Mouse (Mus musculus): ENCODE results near the gene Slc36a2. TPM values are rescaled to one million over a fixed set of nuclear protein-coding genes. Genes with fewer than 3 reads are reported as not detected.

Gene Slc36a2
- total and polyA plus RNA-seq, 3 experiments, result 0.04 to 0.17 TPM; not detected in 1

DNA sequence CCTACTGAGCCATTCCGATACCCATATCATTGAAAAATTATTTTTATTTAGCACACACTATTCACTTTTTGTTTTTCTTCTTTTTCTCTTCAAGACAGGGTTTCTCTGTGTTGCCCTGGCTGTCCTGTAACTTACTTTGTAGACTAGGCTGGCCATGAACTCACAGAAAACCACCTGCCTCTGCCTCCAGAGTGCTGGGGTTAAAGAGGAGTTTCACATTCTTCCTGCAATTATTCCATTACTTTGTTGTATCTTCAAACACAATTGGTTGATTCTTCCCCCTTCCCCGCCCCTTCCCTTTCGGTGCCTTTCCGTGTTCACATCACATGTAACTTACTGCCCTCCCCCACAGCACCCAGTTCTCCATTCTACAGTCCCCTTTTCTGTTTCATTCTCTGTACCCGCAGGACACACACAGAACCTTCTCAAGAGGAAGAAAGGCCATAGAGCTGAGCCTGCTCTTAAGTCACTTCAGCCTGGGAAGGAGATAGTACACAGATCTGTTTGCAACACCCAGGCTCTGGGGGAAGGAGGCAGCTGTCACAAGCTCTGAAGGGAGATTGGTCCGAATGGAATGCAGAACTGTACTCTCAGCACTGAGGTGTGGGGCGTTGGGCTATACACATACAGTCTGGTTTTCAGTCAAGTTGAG is 71.5 kb downstream of the Slc36a2 start:
- Histone ChIP-seq H3K9me3 (replicated peaks; ENCODE audit: low read length) (no peaks in the 10 kb centered on the region), H3K4me2 (ENCODE audit: insufficient read depth, low read depth, poor library complexity, severe bottlenecking) (peak overlapping the region; percentile 48), H3K79me2 (replicated peaks; ENCODE audit: control insufficient read depth, extremely low read depth, insufficient read depth, poor library complexity, severe bottlenecking) (no peaks in the 10 kb centered on the region), H3K36me3 (replicated peaks in 1 of 2; ENCODE audit: control insufficient read depth in 1 of 2, insufficient read depth in 1 of 2, low read length in 1 of 2) (peaks cover 15 to 28% of the 10 kb centered on the region in 2 experiments), H3K4me1 (ENCODE audit: control insufficient read depth in 1 of 2, insufficient read depth in 2 of 2) (peaks cover 10 to 33% of the 10 kb centered on the region in 2 experiments), H3K4me3 (replicated peaks in 1 of 3; ENCODE audit: low read depth in 2 of 3, low read length in 2 of 3, poor library complexity in 1 of 3) (peak overlapping the region in 1 of 3 experiments; percentile 19), H3K9ac (ENCODE audit: insufficient read depth, low read depth) (peak overlapping the region; percentile 27; the same call in 1 of the 2 replicates), H3K27ac (ENCODE audit: insufficient read depth, low read depth) (peak overlapping the region; percentile 58), H3K27me3 (replicated peaks) (no peaks in the 10 kb centered on the region)
- TF ChIP-seq ELF1 (IDR thresholded peaks at IDR 0.05; ENCODE audit: low read depth, low read length), result peak; percentile 73
- TF ChIP-seq KAT2A (IDR thresholded peaks at IDR 0.05; ENCODE audit: insufficient replicate concordance, low read length), result 0 out of 2 replicates have a peak, but pooled peaks have one; percentile 34
- no peak; the same call in 1 of the 2 replicates for TF ChIP-seq MEF2A (IDR thresholded peaks at IDR 0.05; ENCODE audit: borderline replicate concordance, low read depth, low read length)
- TF ChIP-seq NELFE (IDR thresholded peaks at IDR 0.05; ENCODE audit: low read depth, low read length), result peak; percentile 77
- no peak for TF ChIP-seq MAFK (IDR thresholded peaks at IDR 0.05; ENCODE audit: insufficient replicate concordance, low read length)
- TF ChIP-seq ETS1 (conservative IDR thresholded peaks at IDR 0.05; ENCODE audit: low read depth, low read length), result peak; percentile 51; the same call in 1 of the 2 replicates
- no peak for TF ChIP-seq ZNF384 (IDR thresholded peaks at IDR 0.05; ENCODE audit: low read depth, low read length)
- peak; percentile 87 for TF ChIP-seq IRF4 (IDR thresholded peaks at IDR 0.05; ENCODE audit: low read depth, low read length)
- TF ChIP-seq CHD1 (IDR thresholded peaks at IDR 0.05; ENCODE audit: low read depth, low read length), result 0 out of 2 replicates have a peak, but pooled peaks have one; percentile 65
- TF ChIP-seq SIN3A (IDR thresholded peaks at IDR 0.05; ENCODE audit: low read length), result peak; percentile 81; the same call in 1 of the 2 replicates
- TF ChIP-seq POLR2A (IDR thresholded peaks at IDR 0.05; ENCODE audit: low read depth, low read length), result peak; percentile 75
- peak; percentile 65; the same call in 1 of the 2 replicates for TF ChIP-seq HCFC1 (IDR thresholded peaks at IDR 0.05; ENCODE audit: low read depth, low read length)
- peak; percentile 7; the same call in 1 of the 2 replicates for TF ChIP-seq NRF1 (IDR thresholded peaks at IDR 0.05; ENCODE audit: low read depth, low read length)
- peak; percentile 21; the same call in 1 of the 2 replicates for TF ChIP-seq USF1 (IDR thresholded peaks at IDR 0.05; ENCODE audit: low read depth, low read length)
- peak; percentile 43; the same call in 1 of the 2 replicates for TF ChIP-seq EP300 (IDR thresholded peaks at IDR 0.05; ENCODE audit: low read length)
- TF ChIP-seq MAX (IDR thresholded peaks at IDR 0.05; ENCODE audit: low read length), result peak; percentile 81
- TF ChIP-seq MXI1 (IDR thresholded peaks at IDR 0.05; ENCODE audit: low read depth, low read length), result peak; percentile 74; the same call in 1 of the 2 replicates
- TF ChIP-seq BHLHE40 (IDR thresholded peaks at IDR 0.05; ENCODE audit: low read depth, low read length), result peak; percentile 29; the same call in 1 of the 2 replicates
- 0 out of 2 replicates have a peak, but pooled peaks have one; percentile 17 for TF ChIP-seq E2F4 (IDR thresholded peaks at IDR 0.05; ENCODE audit: insufficient replicate concordance, low read depth, low read length)
- no peak; the same call in 1 of the 2 replicates for TF ChIP-seq SMC3 (IDR thresholded peaks at IDR 0.05; ENCODE audit: low read depth, low read length)
- TF ChIP-seq RAD21 (IDR thresholded peaks at IDR 0.05; ENCODE audit: low read depth, low read length), result no peak; the same call in 1 of the 2 replicates
- no peak for TF ChIP-seq JUND (conservative IDR thresholded peaks at IDR 0.05; ENCODE audit: low read depth, low read length)
- 0 out of 2 replicates have a peak, but pooled peaks have one; percentile 37 for TF ChIP-seq RCOR1 (conservative IDR thresholded peaks at IDR 0.05; ENCODE audit: low read depth, low read length)
- TF ChIP-seq TBP (conservative IDR thresholded peaks at IDR 0.05; ENCODE audit: low read depth, low read length), result no peak; the same call in none of the 2 replicates
- no peak for TF ChIP-seq PAX5 (IDR thresholded peaks at IDR 0.05; ENCODE audit: low read length)
- TF ChIP-seq ZMIZ1 (IDR thresholded peaks at IDR 0.05; ENCODE audit: low read depth, low read length), result peak; percentile 59; the same call in 1 of the 2 replicates
- TF ChIP-seq CTCF (conservative IDR thresholded peaks at IDR 0.05 in 1 of 2, IDR thresholded peaks at IDR 0.05 in 1 of 2; ENCODE audit: low read depth in 2 of 2, low read length in 2 of 2), result no peak
- TF ChIP-seq MAZ (IDR thresholded peaks at IDR 0.05; ENCODE audit: low read depth, low read length), result peak; percentile 75
- TF ChIP-seq TCF12 (IDR thresholded peaks at IDR 0.05; ENCODE audit: low read depth, low read length), result 0 out of 2 replicates have a peak, but pooled peaks have one; percentile 66
- peak; percentile 66; the same call in 1 of the 2 replicates for TF ChIP-seq UBTF (IDR thresholded peaks at IDR 0.05; ENCODE audit: low read depth, low read length)
- peak; percentile 89 for TF ChIP-seq CHD2 (IDR thresholded peaks at IDR 0.05; ENCODE audit: low read length)
- peak; percentile 63; the same call in 1 of the 2 replicates for TF ChIP-seq POLR2AphosphoS2 (IDR thresholded peaks at IDR 0.05; ENCODE audit: low read depth, low read length)
- TF ChIP-seq MYC (IDR thresholded peaks at IDR 0.05; ENCODE audit: low read depth, low read length), result peak; percentile 81
- TF ChIP-seq ZC3H11A (IDR thresholded peaks at IDR 0.05; ENCODE audit: low read depth, low read length), result no peak
- TF ChIP-seq USF2 (conservative IDR thresholded peaks at IDR 0.05; ENCODE audit: low read depth, low read length), result 0 out of 2 replicates have a peak, but pooled peaks have one; percentile 8
- in situ Hi-C loops (cut with MboI; ENCODE audit: low pct_ligation_motif_present, low pct_unique_long_range_greater_than_20kb, low sequenced_read_pairs), result no loop called here
- peak; percentile 87 for DNase-seq (ENCODE audit: extremely low read depth)
- dilution Hi-C loops (cut with MboI; ENCODE audit: extremely low pct_ligation_motif_present, extremely low pct_unique_long_range_greater_than_20kb, low sequenced_read_pairs), result no loop called here
